Mouse (Mus musculus) heart, embryonic 14.5 days (tissue): ENCODE results near the gene Prodh2. TPM values are rescaled to one million over a fixed set of nuclear protein-coding genes. Genes with fewer than 3 reads are reported as not detected.
"Not testable (repeated sequence)": the region's sequence is repeated elsewhere in the genome, so short reads cannot be mapped to it uniquely, and the experiment has no call there.

Experiments
- ATAC-seq: fragments of 200-750 bp; cut with Nextera tagmentation; 2 replicates; pipeline ENCODE4 v1.8.0; 2017; ENCODE audit warnings: low read depth, moderate TSS enrichment; ENCODE audit not compliant: insufficient number of reproducible peaks, insufficient read depth, low FRiP score
- H3K27ac ChIP-seq, 2 experiments: fragments of 200-500 bp in 1 of 2; fragments of 300-500 bp in 1 of 2; sonication (generic) in 1 of 2; replicated peaks in 1 of 2; 2 replicates each; pipeline ENCODE4 v1.5.1; 2012 to 2014; ENCODE audit warnings: low read depth in 2 of 2, low read length in 2 of 2, control low read depth in 1 of 2, mild to moderate bottlenecking in 1 of 2, mixed read lengths in 1 of 2; ENCODE audit not compliant: control insufficient read depth in 1 of 2, insufficient read depth in 1 of 2
- H3K27me3 ChIP-seq: fragments of 300-500 bp; sonication (generic); 2 replicates; pipeline ENCODE4 v1.6.1; 2014; ENCODE audit warnings: mild to moderate bottlenecking, low read length, control low read depth; ENCODE audit not compliant: control insufficient read depth, insufficient read depth
- H3K36me3 ChIP-seq: fragments of 300-500 bp; sonication (generic); 2 replicates; pipeline ENCODE4 v1.6.1; 2014; ENCODE audit warnings: mild to moderate bottlenecking, control low read depth, low read length, mixed read lengths; ENCODE audit not compliant: control insufficient read depth, insufficient read depth
- H3K4me1 ChIP-seq, 2 experiments: fragments of 200-500 bp in 1 of 2; fragments of 300-500 bp in 1 of 2; sonication (generic) in 1 of 2; 2 replicates each; pipeline ENCODE4 v1.6.1; 2012 to 2014; ENCODE audit warnings: low read length in 2 of 2, control low read depth in 1 of 2, mixed read lengths in 1 of 2; ENCODE audit not compliant: control insufficient read depth in 2 of 2, insufficient read depth in 2 of 2
- H3K4me2 ChIP-seq: fragments of 300-500 bp; sonication (generic); 2 replicates; pipeline ENCODE4 v1.6.1; 2014; ENCODE audit warnings: mild to moderate bottlenecking, low read length
- H3K4me3 ChIP-seq, 2 experiments: fragments of 200-500 bp in 1 of 2; fragments of 300-500 bp in 1 of 2; sonication (generic) in 1 of 2; 2 replicates each; pipeline ENCODE4 v1.5.1; 2012 to 2014; ENCODE audit warnings: low read length in 2 of 2, mild to moderate bottlenecking in 2 of 2, control low read depth in 1 of 2, low read depth in 1 of 2, moderate library complexity in 1 of 2; ENCODE audit not compliant: control insufficient read depth in 1 of 2, insufficient read depth in 1 of 2
- H3K9ac ChIP-seq: fragments of 300-500 bp; sonication (generic); 2 replicates; pipeline ENCODE4 v1.6.1; 2014; ENCODE audit warnings: mild to moderate bottlenecking, low read length
- H3K9me3 ChIP-seq: fragments of 300-500 bp; sonication (generic); 2 replicates; pipeline ENCODE4 v1.6.1; 2016; ENCODE audit warnings: low read length, control low read depth; ENCODE audit not compliant: control insufficient read depth
- WGBS: fragments of 180-500 bp; shearing (Covaris S2); extraction: QIAGEN DNeasy Blood & Tissue Kit; methylation state at CpG from one replicate; pipeline ENCODE4 v1.1.7; 2014; 5-methylcytosine and 5-hydroxymethylcytosine counted together
- polyA plus RNA-seq: library from polyadenylated mRNA; unstranded; fragments of >200 nt; fragmentation: Nextera tagmentation; extraction: Ambion mirVana; gene quantifications from 2 replicates; pipeline ENCODE4 v1.2.1, GENCODE M21; 2014

Gene Prodh2
- polyA plus RNA-seq, 1 experiment from 2014 or later: not detected

DNA sequence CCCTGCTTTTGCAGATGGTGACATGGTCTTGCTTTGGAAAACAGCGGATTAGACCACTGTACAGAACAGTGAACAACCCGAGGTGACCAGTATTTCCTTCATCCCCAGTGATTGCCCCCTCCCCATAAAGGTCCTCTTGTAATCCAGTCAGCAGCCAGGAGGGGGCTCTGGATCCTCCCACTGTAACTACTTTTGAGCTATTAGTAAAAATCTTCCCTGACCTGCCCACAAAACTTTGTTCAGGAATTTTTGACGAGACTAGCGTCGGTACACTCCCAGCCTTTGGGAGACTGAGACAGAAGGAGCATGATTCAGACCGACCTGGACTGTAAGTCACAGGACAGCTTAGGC, 2.5 kb upstream of the Prodh2 start:
- no peak for ATAC-seq
- H3K9me3 ChIP-seq: no peaks in the 10 kb centered on the region
- H3K27ac ChIP-seq: no peak overlapping the region

DNA sequence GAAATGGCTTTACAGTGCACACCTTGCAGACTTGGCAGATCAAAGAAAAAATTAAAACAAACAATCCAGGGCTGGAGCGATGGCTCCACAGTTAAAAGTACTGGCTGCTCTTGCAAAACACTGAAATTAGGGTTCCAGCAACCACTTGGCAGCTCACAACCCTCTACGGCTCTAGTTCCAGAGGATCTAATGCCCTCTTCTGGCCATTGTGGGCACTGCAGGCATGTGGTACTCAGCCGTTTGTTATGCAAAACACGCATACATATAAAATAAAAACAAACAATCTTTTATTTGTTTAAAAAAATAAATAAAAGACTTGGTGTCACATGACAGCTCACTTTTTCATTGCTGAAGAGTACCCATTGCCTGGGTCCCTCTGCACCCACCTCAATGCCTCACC, 657 bp upstream of the Prodh2 start:
- ATAC-seq: no peak
- no peaks in the 10 kb centered on the region for H3K9me3 ChIP-seq
- H3K4me1 ChIP-seq: no peaks in the 10 kb centered on the region
- no peak overlapping the region for H3K4me3 ChIP-seq
- no peak overlapping the region for H3K9ac ChIP-seq
- H3K36me3 ChIP-seq: no peaks in the 10 kb centered on the region
- H3K27ac ChIP-seq: no peak overlapping the region
- no peak overlapping the region for H3K4me2 ChIP-seq
- H3K27me3 ChIP-seq: peaks cover 13% of the 10 kb centered on the region
- WGBS: 23% methylated on average over 4 of the region's 4 CpGs

More for the DNA sequence above, 2.5 kb upstream of the Prodh2 start:
- Histone ChIP-seq H3K4me2 (no peak overlapping the region), H3K27me3 (peaks cover 13% of the 10 kb centered on the region), H3K36me3 (no peaks in the 10 kb centered on the region), H3K9ac (no peak overlapping the region), H3K4me3 (no peak overlapping the region), H3K4me1 (no peaks in the 10 kb centered on the region)
- WGBS: 11% methylated on average over 6 of the region's 6 CpGs

DNA sequence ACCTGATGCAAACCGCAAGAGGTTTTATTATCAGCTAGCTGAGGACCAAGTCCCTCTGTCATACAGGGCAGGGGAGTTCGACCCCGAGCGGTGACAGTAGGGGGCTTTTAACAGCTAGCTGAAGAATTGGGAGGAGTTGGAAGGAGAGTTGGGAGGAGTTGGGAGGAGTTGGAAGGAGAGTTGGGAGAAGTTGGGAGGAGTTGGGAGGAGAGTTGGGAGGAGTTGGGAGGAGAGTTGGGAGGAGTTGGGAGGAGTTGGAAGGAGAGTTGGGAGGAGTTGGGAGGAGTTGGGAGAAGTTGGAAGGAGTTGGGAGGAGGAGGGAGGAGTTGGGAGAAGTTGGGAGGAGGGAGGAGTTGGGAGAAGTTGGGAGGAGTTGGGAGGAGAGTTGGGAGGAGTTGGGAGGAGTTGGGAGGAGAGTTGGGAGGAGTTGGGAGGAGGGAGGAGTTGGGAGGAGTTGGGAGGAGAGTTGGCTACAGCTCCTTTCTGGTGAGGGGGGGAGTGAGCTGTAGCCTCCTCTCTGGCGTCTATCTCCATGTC, 2.2 kb downstream of the Prodh2 start:
- H3K9ac ChIP-seq, H3K9me3 ChIP-seq, H3K4me3 ChIP-seq, H3K4me2 ChIP-seq, H3K36me3 ChIP-seq, ATAC-seq, H3K27ac ChIP-seq, H3K4me1 ChIP-seq: not testable (repeated sequence)
- H3K27me3 ChIP-seq: peaks cover 13% of the 10 kb centered on the region
- 54% methylated on average over 4 of the region's 5 CpGs for WGBS

DNA sequence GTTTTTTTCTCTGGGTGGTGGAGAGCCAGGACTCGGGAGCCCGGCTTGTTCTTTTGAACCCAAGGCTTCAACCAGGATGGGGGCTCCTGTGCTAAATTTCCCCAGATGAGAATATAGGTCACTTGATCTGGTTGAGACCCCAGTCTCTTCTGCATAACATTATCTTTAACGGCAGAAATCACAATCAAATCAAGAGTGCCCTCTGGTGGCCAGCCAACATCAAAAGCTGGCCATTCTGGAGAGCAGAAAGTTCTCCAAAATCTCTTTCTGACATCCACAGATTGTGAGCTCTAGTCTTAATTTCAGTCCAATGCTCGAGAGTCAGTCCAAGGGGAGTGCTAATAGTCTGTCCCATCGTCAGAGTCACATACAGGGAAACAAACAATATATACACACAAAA, 7.7 kb downstream of the Prodh2 start:
- H3K4me2 ChIP-seq: not testable (repeated sequence)
- WGBS: 78% methylated on average over 5 of the region's 5 CpGs

DNA sequence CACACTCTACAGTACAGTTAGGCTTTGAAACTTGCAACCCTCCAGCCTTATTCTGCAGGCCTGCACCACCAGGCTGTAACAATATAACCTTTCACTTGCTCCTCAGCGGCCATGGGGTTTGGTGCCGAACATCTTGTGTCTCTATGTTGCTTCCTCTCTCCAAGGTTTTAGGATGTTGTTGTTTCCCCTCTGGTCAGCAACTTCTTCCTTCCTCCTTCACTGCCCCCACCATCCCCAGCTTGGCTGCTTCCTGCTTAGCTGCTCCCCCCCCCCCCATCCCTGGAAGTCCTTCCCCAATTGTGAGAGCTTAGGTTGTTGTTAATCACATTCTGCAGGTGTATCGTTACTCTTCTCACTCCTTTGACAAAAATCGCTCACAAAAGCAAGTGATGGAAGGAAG, 14.6 kb downstream of the Prodh2 start:
- no peak overlapping the region for H3K9ac ChIP-seq
- H3K27me3 ChIP-seq: no peaks in the 10 kb centered on the region
- no peaks in the 10 kb centered on the region for H3K4me1 ChIP-seq
- no peak overlapping the region for H3K27ac ChIP-seq
- no peak overlapping the region for H3K4me3 ChIP-seq
- no peaks in the 10 kb centered on the region for H3K36me3 ChIP-seq
- H3K9me3 ChIP-seq: no peaks in the 10 kb centered on the region
- no peak overlapping the region for H3K4me2 ChIP-seq
- ATAC-seq: no peak
- 69% methylated on average over 4 of the region's 4 CpGs for WGBS

More for the DNA sequence above, 7.7 kb downstream of the Prodh2 start:
- H3K27me3 ChIP-seq, ATAC-seq, H3K9ac ChIP-seq, H3K4me3 ChIP-seq, H3K36me3 ChIP-seq, H3K4me1 ChIP-seq, H3K27ac ChIP-seq, H3K9me3 ChIP-seq: not testable (repeated sequence)

DNA sequence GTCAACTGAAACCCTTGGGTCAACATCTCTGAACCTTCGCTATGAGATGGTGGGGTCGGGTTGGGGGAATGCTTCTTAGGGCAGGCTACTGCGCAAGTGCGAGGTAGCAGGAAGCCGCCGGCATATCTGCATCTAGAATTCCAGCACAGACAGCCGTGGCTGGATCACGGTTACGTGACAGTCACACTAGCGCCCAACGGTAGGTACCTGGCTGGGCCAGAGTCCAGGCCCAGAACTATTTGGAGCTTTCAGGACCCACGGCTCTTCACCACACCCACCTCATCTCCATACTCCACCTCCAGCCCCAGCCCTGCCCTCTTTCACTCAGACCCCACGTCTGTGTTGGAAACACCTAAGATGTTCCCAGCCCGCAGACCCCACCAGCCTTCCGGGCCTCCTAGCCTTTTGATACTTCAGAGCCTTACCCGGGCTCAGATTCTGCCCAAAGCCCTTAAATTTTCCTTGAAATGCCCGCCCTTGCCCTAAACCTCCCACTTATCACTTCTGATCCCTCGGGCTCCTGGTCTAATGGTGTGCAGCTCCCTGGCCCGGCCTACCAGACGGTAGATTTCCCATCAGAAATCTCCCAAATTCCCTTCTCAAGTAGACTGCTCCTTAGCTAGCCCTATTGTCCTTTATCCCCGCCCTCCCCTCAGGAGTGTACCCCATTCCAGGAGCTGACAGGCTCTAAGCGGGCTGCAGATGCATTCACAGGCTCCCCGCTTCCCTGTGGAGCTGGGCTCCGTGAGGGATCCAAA, 21.8 kb downstream of the Prodh2 start:
- Histone ChIP-seq H3K27ac (no peak overlapping the region), H3K27me3 (peaks cover 14% of the 10 kb centered on the region; the same call in 1 of the 2 replicates), H3K9ac (no peak overlapping the region), H3K36me3 (no peaks in the 10 kb centered on the region), H3K4me1 (no peaks in the 10 kb centered on the region), H3K9me3 (no peaks in the 10 kb centered on the region), H3K4me3 (no peak overlapping the region), H3K4me2 (no peak overlapping the region)
- WGBS: 49% methylated on average over 24 of the region's 24 CpGs
- ATAC-seq: no peak

DNA sequence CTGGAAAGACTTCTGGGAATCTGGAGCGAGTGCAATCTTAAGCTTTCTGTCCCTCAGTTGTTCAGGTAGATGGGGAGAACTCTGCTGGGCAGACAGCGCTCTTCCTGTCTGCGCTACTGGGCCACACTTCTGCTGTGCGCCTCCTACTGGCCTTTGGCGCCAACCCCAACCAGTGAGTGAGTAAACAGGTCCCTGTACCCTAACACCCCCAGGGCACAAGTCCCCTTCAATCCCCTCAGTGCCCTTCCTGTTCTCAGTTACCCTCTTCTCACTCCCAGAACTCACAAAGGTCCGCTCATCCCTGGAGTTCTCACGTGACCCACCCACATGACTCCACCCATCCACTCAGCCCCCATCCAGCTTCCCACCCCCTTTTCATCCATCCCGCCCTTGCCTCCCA, 24.9 kb downstream of the Prodh2 start:
- no peaks in the 10 kb centered on the region for H3K9me3 ChIP-seq
- H3K9ac ChIP-seq: no peak overlapping the region
- peaks cover 14% of the 10 kb centered on the region; the same call in 1 of the 2 replicates for H3K27me3 ChIP-seq
- no peaks in the 10 kb centered on the region for H3K36me3 ChIP-seq
- no peak for ATAC-seq
- 36% methylated on average over 8 of the region's 8 CpGs for WGBS
- H3K4me3 ChIP-seq: no peak overlapping the region
- no peak overlapping the region for H3K4me2 ChIP-seq
- no peak overlapping the region for H3K27ac ChIP-seq
- H3K4me1 ChIP-seq: no peaks in the 10 kb centered on the region

DNA sequence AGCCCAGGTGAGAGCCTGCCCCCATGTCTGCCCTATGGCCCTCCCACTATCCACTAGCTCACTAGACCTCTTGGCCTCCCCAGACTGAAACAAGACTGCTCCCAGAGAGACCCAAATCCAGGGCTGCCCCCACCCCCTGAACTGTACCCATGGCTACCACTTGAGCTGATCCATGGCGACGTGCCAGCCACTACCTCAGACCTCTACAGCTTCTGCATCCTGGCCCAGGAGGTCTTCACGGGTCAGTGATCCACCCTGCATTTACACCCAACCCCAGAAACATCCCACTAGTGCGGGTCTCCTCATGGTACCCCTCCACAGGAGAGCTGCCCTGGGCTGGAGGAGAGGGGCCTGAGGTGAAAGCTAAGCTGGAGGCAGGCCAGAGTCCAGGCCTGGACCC, 27.0 kb downstream of the Prodh2 start:
- no peak for ATAC-seq
- H3K9me3 ChIP-seq: no peaks in the 10 kb centered on the region

More for the DNA sequence above, 27.0 kb downstream of the Prodh2 start:
- peaks cover 19% of the 10 kb centered on the region for H3K36me3 ChIP-seq
- WGBS: 75% methylated on average over 4 of the region's 4 CpGs
- H3K27ac ChIP-seq: no peak overlapping the region
- peaks cover 3% of the 10 kb centered on the region; the same call in 1 of the 2 replicates for H3K27me3 ChIP-seq
- no peak overlapping the region for H3K4me3 ChIP-seq
- H3K4me1 ChIP-seq: no peaks in the 10 kb centered on the region
- no peak overlapping the region for H3K9ac ChIP-seq
- no peak overlapping the region for H3K4me2 ChIP-seq
